Mouse (Mus musculus) spleen, adult 2 months (tissue): ENCODE results near the gene Mas1.

Source experiments
- CTCF ChIP-seq: fragments of 200-500 bp; IDR thresholded peaks from 2 replicates; pipeline ENCODE4 v1.5.1; 2011; ENCODE audit warnings: mild to moderate bottlenecking, inconsistent platforms; ENCODE audit not compliant: insufficient read depth, insufficient read length, insufficient replicate concordance; ENCODE audit errors: extremely low read depth
- POLR2A ChIP-seq: fragments of 200-500 bp; IDR thresholded peaks from 2 replicates; pipeline ENCODE4 v1.6.1; 2011; ENCODE audit warnings: low read depth, low read length, inconsistent platforms

GRCm38 (mm10) chr17:12798571-12798970 lies 69.4 kb downstream of the Mas1 start:
- TF ChIP-seq POLR2A (no peak), CTCF (no peak)
